Comparison of ENCODE assay signal across 13 mouse cellular contexts in genomic region chr13:115031177-115032000, GRCm38 (mm10). TPM values are rescaled to one million over a fixed set of nuclear protein-coding genes. Genes with fewer than 3 reads are reported as not detected.
DNase-seq lines count a peak whose midpoint lies in the region; ATAC-seq and TF ChIP-seq lines count a peak whose summit lies in the region.
"Had no signal": no experiment of that assay in that cellular context is flagged by ENCODE, and none has a peak within 500 bp of the region (broad histone marks: within the 10 kb centered on the region; RNA-seq: fewer than 3 reads in every experiment).

No protein-coding gene starts in this region.

- no peak for DNase-seq in frontal cortex, postnatal 36 days (ENCODE audit: low spot score in 2 of 2)
- peak; percentile 80 for DNase-seq in lung, embryonic 14.5 days
- DNase-seq in lung, adult 18-20 months, result no peak
- peak; percentile 43 for DNase-seq in fat pad, adult 2 months (ENCODE audit: extremely low read depth, low read depth, low spot score)
- DNase-seq in lung, postnatal 14 days, result peak; percentile 30
- DNase-seq in thymus, postnatal 0 days (ENCODE audit: low spot score), result no peak
- DNase-seq in adrenal gland, postnatal 10 days, result no peak
- DNase-seq: B cell, adult 2 months; layer of hippocampus, postnatal 36 days; liver, embryonic 13.5 days had no signal

- no peak overlapping the region for H3K4me2 ChIP-seq in lung, embryonic 14.5 days
- H3K4me2 ChIP-seq: hindbrain, embryonic 15.5 days; liver, embryonic 13.5 days had no signal

- WGBS in lung, embryonic 14.5 days, result 63% methylated on average over 17 of the region's 17 CpGs

- H3K27me3 ChIP-seq in lung, embryonic 14.5 days (ENCODE audit: insufficient read depth, low read length), result no peaks in the 10 kb centered on the region
- H3K27me3 ChIP-seq: hindbrain, embryonic 15.5 days; liver, embryonic 13.5 days had no signal

- H3K4me3 ChIP-seq in lung, embryonic 14.5 days (ENCODE audit: low read depth, low read length), result no peak overlapping the region
- H3K4me3 ChIP-seq: hindbrain, embryonic 15.5 days; liver, embryonic 13.5 days had no signal

- H3K27ac ChIP-seq in lung, embryonic 14.5 days (ENCODE audit: low read depth), result peak overlapping the region; percentile 59
- H3K27ac ChIP-seq: hindbrain, embryonic 15.5 days; liver, embryonic 13.5 days had no signal

- ATAC-seq in frontal cortex, adult (ENCODE audit: low TSS enrichment), result peak; percentile 65; the same call in 1 of the 2 replicates
- peak; percentile 55 for ATAC-seq in lung, embryonic 14.5 days (ENCODE audit: insufficient read depth)
- ATAC-seq: midbrain, embryonic 16.5 days had no signal

- H3K36me3 ChIP-seq in lung, embryonic 14.5 days (ENCODE audit: insufficient read depth), result no peaks in the 10 kb centered on the region
- H3K36me3 ChIP-seq: hindbrain, embryonic 15.5 days; liver, embryonic 13.5 days had no signal

- no peak overlapping the region for H3K9ac ChIP-seq in lung, embryonic 14.5 days
- H3K9ac ChIP-seq: hindbrain, embryonic 15.5 days; liver, embryonic 13.5 days had no signal

- no peak for TF ChIP-seq CTCF in lung, embryonic 14.5 days (IDR thresholded peaks at IDR 0.05; ENCODE audit: low read depth)

- no peaks in the 10 kb centered on the region for H3K4me1 ChIP-seq in lung, embryonic 14.5 days (ENCODE audit: insufficient read depth)
- H3K4me1 ChIP-seq: hindbrain, embryonic 15.5 days; liver, embryonic 13.5 days had no signal

- H3K9me3 ChIP-seq in lung, embryonic 14.5 days (ENCODE audit: low read depth, low read length), result no peaks in the 10 kb centered on the region
- H3K9me3 ChIP-seq: hindbrain, embryonic 15.5 days; liver, embryonic 13.5 days had no signal

RNA-seq across cellular contexts. Expression of gene Pelo, which starts 58.6 kb away (rescaled TPM):
- 6.6 and 7.0 TPM in 2 replicates for polyA plus RNA-seq in lung, embryonic 14.5 days (2014; fragmentation: Nextera tagmentation; extraction: Ambion mirVana)
- polyA plus RNA-seq in thymus, postnatal 0 days (2015; fragmentation: Nextera tagmentation; extraction: Ambion mirVana), result 6.5 and 7.8 TPM in 2 replicates
- 10 to 100 TPM; 21.8 to 25.0 TPM for total RNA-seq in adrenal gland, postnatal 10 days (2021)

Comparison
In these comparisons a context has a peak if more than half of its experiments do, and no peak if none do; other contexts are left out.
1. DNase-seq: peak in lung, embryonic 14.5 days (single experiment), fat pad, adult 2 months (single experiment) and lung, postnatal 14 days (single experiment); none in frontal cortex, postnatal 36 days (0 of 2), lung, adult 18-20 months (0 of 2), thymus, postnatal 0 days (single experiment) and adrenal gland, postnatal 10 days (single experiment).